Mouse (Mus musculus) G1E (cell line): Measurements from ENCODE around the gene Krt71.

Experiments
- CTCF ChIP-seq: IDR thresholded peaks from 2 replicates; pipeline ENCODE4 v1.5.1; 2012; ENCODE audit warnings: low read depth, low read length, inconsistent platforms, mixed read lengths
- POLR2AphosphoS5 ChIP-seq: IDR thresholded peaks from 2 replicates; pipeline ENCODE4 v1.6.1; 2012; ENCODE audit warnings: low read depth, low read length, inconsistent platforms; ENCODE audit not compliant: insufficient replicate concordance

DNA sequence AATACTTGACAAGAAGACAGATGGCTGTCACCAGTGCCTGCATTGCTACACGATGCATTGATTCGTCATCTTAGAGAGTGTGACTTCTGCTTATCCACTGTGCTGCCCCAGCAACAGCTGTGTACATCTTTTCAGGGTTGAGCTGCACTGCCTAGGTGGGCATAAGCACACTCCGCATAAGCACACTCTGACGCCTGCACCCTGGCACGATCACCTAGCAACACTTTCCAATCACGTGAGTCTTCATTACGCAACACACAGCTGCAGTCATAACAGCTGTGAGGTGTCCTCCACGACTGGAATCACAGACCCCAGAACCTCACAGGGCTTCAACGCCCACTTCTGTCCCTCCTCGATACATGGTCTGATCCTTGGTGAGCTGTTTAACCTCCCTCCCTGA lies 30.5 kb upstream of the Krt71 start:
- no peak for TF ChIP-seq CTCF
- no peak for TF ChIP-seq POLR2AphosphoS5
